Mouse (Mus musculus): ENCODE measurements around the gene P4hb.
A peak's percentile ranks its signal among the peaks of the same experiment; 100 is the strongest.

DNA sequence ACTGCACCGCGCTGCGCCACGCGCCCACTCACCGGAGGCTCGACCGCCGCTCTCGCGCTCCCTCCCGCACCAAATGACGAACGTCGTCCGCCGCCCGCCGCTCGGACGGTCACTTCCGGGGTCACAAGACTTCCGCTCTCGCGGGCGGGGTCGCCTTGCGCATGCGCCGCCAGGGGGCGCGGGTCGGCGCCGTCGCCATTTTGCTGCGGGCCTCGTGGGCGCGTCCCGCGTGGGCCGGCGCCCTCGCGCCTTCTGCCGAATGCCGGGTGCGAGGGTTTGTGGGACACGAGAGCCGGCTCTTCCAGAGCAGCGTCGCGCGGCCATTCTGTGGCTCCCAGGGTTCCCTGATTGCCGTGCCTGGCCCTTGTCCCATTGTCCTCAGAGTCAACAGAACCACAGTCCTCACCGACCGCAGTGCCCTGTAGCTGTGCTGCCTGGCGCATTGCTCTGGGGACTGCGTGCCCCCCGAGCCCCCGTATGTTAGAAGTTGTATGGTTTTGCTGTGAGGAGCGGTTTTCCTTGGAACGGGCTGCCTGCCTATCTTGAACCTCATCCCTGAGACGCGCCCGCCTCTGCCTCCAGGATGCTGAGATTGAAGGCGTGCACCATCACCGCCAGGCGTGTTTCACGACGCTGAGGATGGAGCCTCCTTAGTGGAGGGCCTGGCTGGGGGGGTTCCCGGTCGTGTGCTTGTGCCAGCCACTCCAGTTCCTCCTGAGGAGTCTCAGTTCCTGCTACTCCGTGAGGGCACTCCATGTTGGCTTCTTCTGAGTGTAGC lies 8.6 kb upstream of the P4hb start, which contains the start of gene Arhgdia:
- TF ChIP-seq TCF3 (IDR thresholded peaks at IDR 0.05; ENCODE audit: insufficient read length, low read depth) = no peak
- peak; percentile 87 for TF ChIP-seq POLR2A (IDR thresholded peaks at IDR 0.05; ENCODE audit: insufficient read length, low read depth)
- no peak for TF ChIP-seq CEBPB (IDR thresholded peaks at IDR 0.05; ENCODE audit: insufficient read depth, poor library complexity, severe bottlenecking)
- TF ChIP-seq MAX (IDR thresholded peaks at IDR 0.05; ENCODE audit: low read depth) = peak; percentile 61
- TF ChIP-seq USF1 (IDR thresholded peaks at IDR 0.05; ENCODE audit: low read depth) = no peak
- no peak for TF ChIP-seq MYOG (IDR thresholded peaks at IDR 0.05; ENCODE audit: control insufficient read depth in 1 of 3, insufficient read depth in 1 of 3, insufficient read length in 2 of 3, low read depth in 2 of 3)
- TF ChIP-seq MYOD1 (IDR thresholded peaks at IDR 0.05; ENCODE audit: control insufficient read depth in 1 of 3, insufficient read length in 2 of 3, low read depth in 2 of 3) = peak in 1 of 3 experiments; percentile 5
- no peak for TF ChIP-seq E2F4 (IDR thresholded peaks at IDR 0.05; ENCODE audit: insufficient read depth)
- TF ChIP-seq POLR2AphosphoS2 (IDR thresholded peaks at IDR 0.05; ENCODE audit: insufficient read length, low read depth) = peak; percentile 95
